Mouse (Mus musculus) MEL (cell line): Measurements from ENCODE around the gene Ablim1.

Source experiments
- CHD1 ChIP-seq: IDR thresholded peaks from 2 replicates; pipeline ENCODE4 v1.6.1; 2012; ENCODE audit warnings: low read depth, mild to moderate bottlenecking, inconsistent platforms, low read length, improper control_type of control experiment
- CTCF ChIP-seq, 3 experiments: IDR thresholded peaks in 2 of 3; conservative IDR thresholded peaks in 1 of 3; 2 replicates each; pipeline ENCODE4 v1.5.1; 2011 to 2012; ENCODE audit warnings: low read length in 3 of 3, low read depth in 2 of 3, mild to moderate bottlenecking in 2 of 3, improper control_type of control experiment in 1 of 3, inconsistent platforms in 1 of 3, mixed read lengths in 1 of 3, moderate library complexity in 1 of 3; ENCODE audit not compliant: control insufficient read depth in 1 of 3, insufficient read depth in 1 of 3, poor library complexity in 1 of 3, severe bottlenecking in 1 of 3
- EP300 ChIP-seq, 2 experiments: IDR thresholded peaks; 2 replicates each; pipeline ENCODE4 v1.6.1; 2011; ENCODE audit warnings: improper control_type of control experiment in 2 of 2, low read length in 2 of 2, low read depth in 1 of 2, mild to moderate bottlenecking in 1 of 2
- HCFC1 ChIP-seq: IDR thresholded peaks from 2 replicates; pipeline ENCODE4 v1.6.1; 2012; ENCODE audit warnings: low read depth, mild to moderate bottlenecking, inconsistent platforms, low read length, improper control_type of control experiment, moderate library complexity
- MAX ChIP-seq: IDR thresholded peaks from 2 replicates; pipeline ENCODE4 v1.6.1; 2011; ENCODE audit warnings: low read length, improper control_type of control experiment
- POLR2A ChIP-seq, 2 experiments: IDR thresholded peaks; 2 replicates each; pipeline ENCODE4 v1.6.1; 2011 to 2012; ENCODE audit warnings: low read length in 2 of 2, mild to moderate bottlenecking in 2 of 2, control low read depth in 1 of 2, improper control_type of control experiment in 1 of 2, low read depth in 1 of 2, moderate library complexity in 1 of 2; ENCODE audit not compliant: control insufficient read depth in 1 of 2, insufficient read depth in 1 of 2, poor library complexity in 1 of 2
- SMC3 ChIP-seq: IDR thresholded peaks from 2 replicates; pipeline ENCODE4 v1.6.1; 2011; ENCODE audit warnings: low read depth, low read length, improper control_type of control experiment
- TCF12 ChIP-seq: IDR thresholded peaks from 2 replicates; pipeline ENCODE4 v1.6.1; 2014; ENCODE audit warnings: low read depth, mild to moderate bottlenecking, inconsistent platforms, low read length, improper control_type of control experiment, moderate library complexity
- USF2 ChIP-seq, 2 experiments: IDR thresholded peaks; 2 replicates each; pipeline ENCODE4 v1.6.1; 2011 to 2012; ENCODE audit warnings: improper control_type of control experiment in 2 of 2, low read length in 2 of 2, borderline replicate concordance in 1 of 2, inconsistent platforms in 1 of 2, low read depth in 1 of 2, mild to moderate bottlenecking in 1 of 2; ENCODE audit not compliant: insufficient read depth in 1 of 2

DNA sequence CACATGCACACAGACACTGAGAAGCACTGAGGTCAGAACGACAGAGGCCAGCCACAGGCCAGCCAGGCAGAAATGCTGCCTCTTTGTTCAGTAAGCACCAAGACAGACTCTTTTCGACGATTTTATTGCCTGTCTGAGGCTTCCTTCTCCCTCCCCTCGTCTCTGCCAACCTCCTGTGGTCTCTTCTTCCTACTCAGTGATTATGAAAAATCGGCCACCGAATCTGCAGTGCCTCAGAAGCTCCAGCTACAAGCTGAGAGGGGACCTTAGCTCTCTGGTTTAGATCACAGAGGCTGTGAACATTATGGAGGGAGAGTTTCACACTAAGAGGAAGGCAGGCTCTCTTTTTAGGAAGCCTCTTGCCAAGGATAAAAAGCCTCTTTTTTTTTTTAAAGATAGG is 167.0 kb downstream of the Ablim1 start:
- TF ChIP-seq SMC3 (no peak), CTCF (IDR thresholded peaks at IDR 0.05 in 2 of 3, conservative IDR thresholded peaks at IDR 0.05 in 1 of 3; ENCODE audit: control insufficient read depth in 1 of 3, insufficient read depth in 1 of 3, low read depth in 2 of 3, low read length in 3 of 3, poor library complexity in 1 of 3, severe bottlenecking in 1 of 3) (no peak), EP300 (IDR thresholded peaks at IDR 0.05; ENCODE audit: low read depth in 1 of 2, low read length in 2 of 2) (no peak), TCF12 (no peak), USF2 (IDR thresholded peaks at IDR 0.05; ENCODE audit: borderline replicate concordance in 1 of 2, insufficient read depth in 1 of 2, low read depth in 1 of 2, low read length in 2 of 2) (no peak), CHD1 (no peak), MAX (no peak), POLR2A (IDR thresholded peaks at IDR 0.05; ENCODE audit: control insufficient read depth in 1 of 2, insufficient read depth in 1 of 2, low read depth in 1 of 2, low read length in 2 of 2, poor library complexity in 1 of 2) (no peak), HCFC1 (no peak)
